Mouse (Mus musculus): ENCODE measurements at regions not wholly inside any gene's neighbourhood (a gene's known extent, or its start where the extent isn't known, plus 50 kb on each side); places are given as distances from the start of the nearest gene placed in this dataset.

GRCm38 (mm10) chr5:148740366-148741266 lies 188.0 kb upstream of the Ubl3 start:
- H3K4me1 ChIP-seq (ENCODE audit: control insufficient read depth, insufficient read depth, insufficient read length, low read length), result no peaks in the 10 kb centered on the region; the same call in 1 of the 2 replicates
- no peak overlapping the region for H3K4me3 ChIP-seq (ENCODE audit: insufficient read depth, low read depth, low read length)
- peak overlapping the region; percentile 69 for H3K27ac ChIP-seq (replicated peaks; ENCODE audit: low read depth, low read length)

DNA sequence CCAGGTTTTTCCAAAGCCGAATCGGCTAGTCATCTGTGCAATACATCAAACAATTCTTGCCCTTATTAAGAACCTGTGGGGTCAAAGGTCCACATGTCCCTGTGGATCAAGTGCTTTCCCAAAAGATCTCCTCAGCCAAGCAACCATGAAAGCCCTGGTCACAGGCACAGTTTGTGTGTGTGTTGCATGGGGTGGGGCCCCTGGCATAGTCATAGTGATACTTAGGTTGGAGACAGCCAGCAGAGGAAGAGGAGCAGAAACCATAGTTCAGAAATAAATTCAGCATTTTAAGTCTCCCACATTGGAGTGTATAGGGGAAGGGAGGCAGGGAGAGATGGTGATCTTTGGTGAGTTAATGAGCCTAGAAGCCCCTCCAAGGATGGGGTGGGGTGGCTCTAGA lies 187.1 kb upstream of the Ubl3 start:
- Histone ChIP-seq H3K4me1 (ENCODE audit: control insufficient read depth, insufficient read depth, insufficient read length, low read length) (no peaks in the 10 kb centered on the region; the same call in 1 of the 2 replicates), H3K27ac (replicated peaks; ENCODE audit: low read depth, low read length) (no peak overlapping the region), H3K4me3 (ENCODE audit: insufficient read depth, low read depth, low read length) (no peak overlapping the region)

DNA sequence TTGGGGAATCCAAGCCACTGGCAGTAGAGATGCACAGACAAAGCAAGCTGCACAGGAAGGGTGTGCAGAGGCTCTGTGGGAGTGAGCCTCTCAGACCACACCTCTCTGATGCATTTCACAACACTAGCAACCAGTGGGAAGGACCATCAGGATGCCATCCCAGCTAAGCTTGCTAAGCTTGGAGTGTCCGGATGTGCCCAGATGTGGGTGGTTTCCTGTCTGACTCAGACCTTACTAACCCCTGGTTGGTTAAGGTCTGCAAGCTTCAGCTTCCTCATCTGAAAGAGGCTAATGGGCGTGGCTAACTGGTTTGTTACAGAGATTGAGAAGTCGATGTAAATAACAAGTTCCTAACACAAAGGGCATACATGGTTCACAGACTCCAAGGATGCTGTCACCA lies 186.6 kb upstream of the Ubl3 start:
- no peaks in the 10 kb centered on the region; the same call in 1 of the 2 replicates for H3K4me1 ChIP-seq (ENCODE audit: control insufficient read depth, insufficient read depth, insufficient read length, low read length)
- no peak overlapping the region for H3K4me3 ChIP-seq (ENCODE audit: insufficient read depth, low read depth, low read length)

GRCm38 (mm10) chr5:148729541-148729940 lies 177.0 kb upstream of the Ubl3 start:
- Histone ChIP-seq H3K4me3 (ENCODE audit: insufficient read depth, low read depth, low read length) (no peak overlapping the region), H3K4me1 (ENCODE audit: control insufficient read depth, insufficient read depth, insufficient read length, low read length) (no peaks in the 10 kb centered on the region), H3K27ac (replicated peaks; ENCODE audit: low read depth, low read length) (no peak overlapping the region)

More for the DNA sequence above, 186.6 kb upstream of the Ubl3 start:
- no peak overlapping the region for H3K27ac ChIP-seq (replicated peaks; ENCODE audit: low read depth, low read length)

GRCm38 (mm10) chr5:148728492-148728891 lies 175.9 kb upstream of the Ubl3 start:
- H3K27ac ChIP-seq (replicated peaks; ENCODE audit: low read depth, low read length), result no peak overlapping the region
- H3K4me3 ChIP-seq (ENCODE audit: insufficient read depth, low read depth, low read length), result no peak overlapping the region
- H3K4me1 ChIP-seq (ENCODE audit: control insufficient read depth, insufficient read depth, insufficient read length, low read length), result no peaks in the 10 kb centered on the region

DNA sequence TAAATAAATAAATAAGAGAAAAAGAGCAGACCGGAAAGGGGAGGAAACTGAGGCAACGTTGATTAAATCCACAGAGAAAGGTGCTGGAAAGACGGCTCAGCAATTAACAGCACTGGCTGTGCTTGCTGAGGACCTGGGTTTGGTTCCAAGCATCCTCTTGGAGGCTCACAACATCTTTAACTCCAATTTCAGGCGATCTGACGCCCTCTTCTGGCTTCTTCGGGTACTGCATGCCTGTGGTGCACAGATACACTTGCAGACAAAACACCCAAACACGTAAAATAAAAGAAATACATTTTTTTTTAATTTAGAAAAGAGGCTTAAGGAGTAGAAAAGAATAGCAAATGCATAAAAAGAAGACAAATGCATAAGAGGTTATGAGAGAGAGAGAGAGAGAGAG lies 173.9 kb upstream of the Ubl3 start:
- Histone ChIP-seq H3K4me1 (ENCODE audit: control insufficient read depth, insufficient read depth, insufficient read length, low read length) (no peaks in the 10 kb centered on the region), H3K27ac (replicated peaks; ENCODE audit: low read depth, low read length) (no peak overlapping the region), H3K4me3 (ENCODE audit: insufficient read depth, low read depth, low read length) (no peak overlapping the region)

DNA sequence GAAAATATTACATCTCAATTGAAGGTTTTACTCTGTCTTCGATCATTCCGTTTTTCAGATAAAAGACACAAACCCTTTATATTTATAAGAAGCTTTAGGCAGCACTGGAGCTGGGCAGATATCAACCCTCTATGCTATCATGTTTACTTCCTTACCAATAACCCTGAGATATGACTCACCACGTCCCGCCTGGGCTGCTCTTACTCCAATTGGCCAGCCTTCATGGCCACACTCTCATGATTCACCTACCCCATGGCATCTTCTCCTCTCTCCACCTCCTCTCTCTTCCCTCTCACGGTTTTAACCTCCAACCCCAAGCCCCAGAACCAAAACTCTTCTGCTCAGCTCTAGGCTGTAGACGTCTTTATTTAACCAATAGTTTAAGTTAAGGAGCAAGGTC lies 171.9 kb upstream of the Ubl3 start:
- Histone ChIP-seq H3K4me3 (ENCODE audit: insufficient read depth, low read depth, low read length) (no peak overlapping the region), H3K4me1 (ENCODE audit: control insufficient read depth, insufficient read depth, insufficient read length, low read length) (no peaks in the 10 kb centered on the region), H3K27ac (replicated peaks; ENCODE audit: low read depth, low read length) (no peak overlapping the region)

DNA sequence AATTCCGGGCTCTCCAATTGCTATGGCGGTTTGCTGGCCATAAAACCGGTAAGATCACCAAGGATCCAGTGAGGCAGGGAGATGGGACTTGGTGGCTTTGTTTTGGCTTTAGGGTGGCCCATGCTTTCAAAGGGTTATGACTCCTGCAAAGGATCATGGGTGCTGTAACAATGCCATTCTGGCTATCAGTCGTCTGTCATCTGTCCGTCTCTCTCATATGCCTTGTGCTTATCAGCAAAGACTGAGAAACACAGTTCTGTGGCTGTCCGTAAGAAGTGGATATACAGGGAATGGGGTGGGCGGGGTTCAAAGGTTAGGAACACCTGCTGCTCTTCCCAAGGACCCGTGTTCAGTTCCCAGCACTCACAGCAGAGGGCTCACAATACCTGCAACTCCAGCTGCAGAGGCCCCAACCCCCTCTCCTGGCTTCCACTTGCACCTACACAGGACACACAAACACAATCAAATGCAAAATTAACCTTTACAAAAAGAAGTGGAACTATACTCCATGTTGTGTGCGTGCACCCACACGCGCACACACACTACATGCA lies 171.2 kb upstream of the Ubl3 start:
- Histone ChIP-seq H3K4me1 (ENCODE audit: control insufficient read depth, insufficient read depth, insufficient read length, low read length) (no peaks in the 10 kb centered on the region), H3K27ac (replicated peaks; ENCODE audit: low read depth, low read length) (no peak overlapping the region), H3K4me3 (ENCODE audit: insufficient read depth, low read depth, low read length) (no peak overlapping the region)

- no peak overlapping the region for H3K4me3 ChIP-seq (ENCODE audit: insufficient read depth, low read depth, low read length)
- no peaks in the 10 kb centered on the region for H3K4me1 ChIP-seq (ENCODE audit: control insufficient read depth, insufficient read depth, insufficient read length, low read length)
- no peak overlapping the region for H3K27ac ChIP-seq (replicated peaks; ENCODE audit: low read depth, low read length)
Observed at GRCm38 (mm10) chr5:148720604-148721003, 168.0 kb upstream of the Ubl3 start.

DNA sequence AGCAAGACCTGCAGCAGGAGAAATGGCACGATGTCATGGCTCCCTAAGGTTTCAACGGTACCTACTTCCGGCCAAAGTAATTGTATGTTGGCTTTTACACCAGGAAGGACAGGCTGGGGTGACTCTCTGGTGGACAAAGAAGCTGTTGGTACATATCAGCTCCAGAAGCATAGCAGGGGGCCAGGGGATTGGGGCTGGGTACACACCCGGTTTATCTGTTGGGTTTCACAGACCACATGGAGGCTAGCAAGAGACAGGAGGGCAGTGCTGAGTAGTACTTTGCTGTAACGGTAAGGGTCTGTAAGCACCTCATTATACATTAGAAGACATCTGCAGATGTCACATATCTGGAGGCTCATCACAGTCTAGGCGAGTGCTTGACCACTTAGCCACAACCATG lies 164.0 kb upstream of the Ubl3 start:
- no peaks in the 10 kb centered on the region for H3K4me1 ChIP-seq (ENCODE audit: control insufficient read depth, insufficient read depth, insufficient read length, low read length)
- no peak overlapping the region for H3K27ac ChIP-seq (replicated peaks; ENCODE audit: low read depth, low read length)
- H3K4me3 ChIP-seq (ENCODE audit: insufficient read depth, low read depth, low read length), result no peak overlapping the region

- Histone ChIP-seq H3K4me3 (ENCODE audit: insufficient read depth, low read depth, low read length) (no peak overlapping the region), H3K4me1 (ENCODE audit: control insufficient read depth, insufficient read depth, insufficient read length, low read length) (no peaks in the 10 kb centered on the region), H3K27ac (replicated peaks; ENCODE audit: low read depth, low read length) (no peak overlapping the region)
Observed at GRCm38 (mm10) chr5:148715218-148715991, 162.8 kb upstream of the Ubl3 start.

DNA sequence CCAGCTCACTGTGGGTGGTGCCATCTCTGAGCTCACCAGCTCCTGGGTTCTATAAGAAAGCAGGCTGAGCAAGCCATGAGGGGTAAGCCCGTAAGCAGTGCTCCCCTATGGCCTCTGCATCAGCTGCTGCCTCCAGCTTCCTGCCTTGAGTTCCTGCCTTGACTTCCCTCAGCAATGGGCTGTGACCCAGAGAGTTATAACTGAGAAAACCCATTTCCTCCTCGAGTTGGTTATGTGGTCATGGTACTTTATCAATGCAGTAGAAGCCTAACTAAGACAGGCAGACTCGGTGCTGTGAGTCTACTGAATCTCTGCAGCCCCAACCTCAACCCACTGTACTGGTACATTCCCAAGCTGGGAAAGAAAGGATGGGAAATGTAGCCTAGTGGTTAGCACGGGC lies 162.2 kb upstream of the Ubl3 start:
- Histone ChIP-seq H3K27ac (replicated peaks; ENCODE audit: low read depth, low read length) (no peak overlapping the region), H3K4me1 (ENCODE audit: control insufficient read depth, insufficient read depth, insufficient read length, low read length) (no peaks in the 10 kb centered on the region), H3K4me3 (ENCODE audit: insufficient read depth, low read depth, low read length) (no peak overlapping the region)

DNA sequence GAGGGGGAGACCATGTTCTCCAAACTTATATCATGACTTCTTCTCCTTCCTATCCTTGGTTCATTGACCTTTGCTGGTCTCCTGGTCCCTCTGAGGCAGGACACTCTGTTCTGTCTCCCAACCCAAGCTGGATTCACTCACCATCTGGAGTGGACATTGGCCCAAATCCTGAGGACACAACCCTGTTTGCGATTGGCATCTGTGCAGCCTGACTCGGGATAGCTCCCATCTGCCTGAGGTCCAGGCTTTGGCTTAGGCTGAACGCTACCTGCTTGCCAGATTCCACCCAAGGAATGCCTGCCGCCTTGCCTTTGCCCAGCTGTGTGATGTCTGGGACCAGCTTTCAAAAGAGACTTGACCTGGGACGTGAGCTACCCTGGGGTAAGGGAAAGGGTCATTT lies 161.2 kb upstream of the Ubl3 start:
- Histone ChIP-seq H3K4me3 (ENCODE audit: insufficient read depth, low read depth, low read length) (no peak overlapping the region), H3K27ac (replicated peaks; ENCODE audit: low read depth, low read length) (no peak overlapping the region), H3K4me1 (ENCODE audit: control insufficient read depth, insufficient read depth, insufficient read length, low read length) (peaks cover 4% of the 10 kb centered on the region)

- no peak overlapping the region for H3K27ac ChIP-seq (replicated peaks; ENCODE audit: low read depth, low read length)
- H3K4me3 ChIP-seq (ENCODE audit: insufficient read depth, low read depth, low read length), result no peak overlapping the region
- peaks cover 9% of the 10 kb centered on the region for H3K4me1 ChIP-seq (ENCODE audit: control insufficient read depth, insufficient read depth, insufficient read length, low read length)
Observed at GRCm38 (mm10) chr5:148713039-148713438, 160.4 kb upstream of the Ubl3 start.

GRCm38 (mm10) chr5:148711570-148711969 lies 159.0 kb upstream of the Ubl3 start:
- Histone ChIP-seq H3K27ac (replicated peaks; ENCODE audit: low read depth, low read length) (no peak overlapping the region), H3K4me1 (ENCODE audit: control insufficient read depth, insufficient read depth, insufficient read length, low read length) (peaks cover 12% of the 10 kb centered on the region), H3K4me3 (ENCODE audit: insufficient read depth, low read depth, low read length) (no peak overlapping the region)

Data from brown adipose tissue, adult 24 weeks (tissue).